Mouse (Mus musculus) midbrain, embryonic 14.5 days (tissue): ENCODE data around the gene App. TPM values are rescaled to one million over a fixed set of nuclear protein-coding genes. Genes with fewer than 3 reads are reported as not detected.

Experiments used
- ATAC-seq: fragments of 200-750 bp; cut with Nextera tagmentation; 2 replicates; pipeline ENCODE4 v1.8.0; 2017; ENCODE audit warnings: moderate number of reproducible peaks, moderate library complexity; ENCODE audit not compliant: low FRiP score, low TSS enrichment
- DNase-seq: peaks from one replicate; pipeline ENCODE4 v3.0.0-alpha.2; 2015
- H3K27ac ChIP-seq: fragments of 300-500 bp; sonication (generic); replicated peaks from 2 replicates; pipeline ENCODE4 v1.5.1; 2014; ENCODE audit warnings: mild to moderate bottlenecking, low read depth, low read length, moderate library complexity
- H3K27me3 ChIP-seq: fragments of 300-500 bp; sonication (generic); 2 replicates; pipeline ENCODE4 v1.6.1; 2014; ENCODE audit warnings: low read length, control low read depth, mixed read lengths; ENCODE audit not compliant: control insufficient read depth, insufficient read depth
- H3K36me3 ChIP-seq: fragments of 300-500 bp; sonication (generic); 2 replicates; pipeline ENCODE4 v1.6.1; 2014; ENCODE audit warnings: low read length, control low read depth; ENCODE audit not compliant: control insufficient read depth, insufficient read depth
- H3K4me1 ChIP-seq: fragments of 300-500 bp; sonication (generic); 2 replicates; pipeline ENCODE4 v1.6.1; 2014; ENCODE audit warnings: mild to moderate bottlenecking, antibody characterized with exemption, low read length, control low read depth; ENCODE audit not compliant: control insufficient read depth, insufficient read depth
- H3K4me2 ChIP-seq: fragments of 300-500 bp; sonication (generic); 2 replicates; pipeline ENCODE4 v1.6.1; 2014; ENCODE audit warnings: mild to moderate bottlenecking, low read length, moderate library complexity
- H3K4me3 ChIP-seq: fragments of 300-500 bp; sonication (generic); replicated peaks from 2 replicates; pipeline ENCODE4 v1.5.1; 2014; ENCODE audit warnings: low read depth, low read length
- H3K9ac ChIP-seq: fragments of 300-500 bp; sonication (generic); replicated peaks from 2 replicates; pipeline ENCODE4 v1.6.1; 2014; ENCODE audit warnings: mild to moderate bottlenecking, low read length, moderate library complexity
- H3K9me3 ChIP-seq: fragments of 300-500 bp; sonication (generic); 2 replicates; pipeline ENCODE4 v1.6.1; 2016; ENCODE audit warnings: low read length, control low read depth, mixed read lengths; ENCODE audit not compliant: control insufficient read depth
- WGBS: fragments of 180-500 bp; shearing (Covaris S2); extraction: QIAGEN DNeasy Blood & Tissue Kit; methylation state at CpG from one replicate; pipeline ENCODE4 v1.1.7; 2014; 5-methylcytosine and 5-hydroxymethylcytosine counted together
- polyA plus RNA-seq: library from polyadenylated mRNA; unstranded; fragments of >200 nt; fragmentation: Nextera tagmentation; extraction: Ambion mirVana; gene quantifications from 2 replicates; pipeline ENCODE4 v1.2.1, GENCODE M21; 2014

App gene
- polyA plus RNA-seq, 1 experiment from 2014 or later: 339 TPM

- H3K4me3 ChIP-seq: no peak overlapping the region
- H3K9ac ChIP-seq: no peak overlapping the region
- no peaks in the 10 kb centered on the region for H3K4me1 ChIP-seq
- H3K27me3 ChIP-seq: no peaks in the 10 kb centered on the region
- no peak overlapping the region for H3K4me2 ChIP-seq
- no peak overlapping the region for H3K27ac ChIP-seq
- peaks cover 72% of the 10 kb centered on the region for H3K36me3 ChIP-seq
- no peak for ATAC-seq
- no peak for DNase-seq
- no peaks in the 10 kb centered on the region for H3K9me3 ChIP-seq
- 91% methylated on average over 9 of the region's 9 CpGs for WGBS
Observed at GRCm38 (mm10) chr16:84963960-84964359, 209.6 kb downstream of the App start.

DNA sequence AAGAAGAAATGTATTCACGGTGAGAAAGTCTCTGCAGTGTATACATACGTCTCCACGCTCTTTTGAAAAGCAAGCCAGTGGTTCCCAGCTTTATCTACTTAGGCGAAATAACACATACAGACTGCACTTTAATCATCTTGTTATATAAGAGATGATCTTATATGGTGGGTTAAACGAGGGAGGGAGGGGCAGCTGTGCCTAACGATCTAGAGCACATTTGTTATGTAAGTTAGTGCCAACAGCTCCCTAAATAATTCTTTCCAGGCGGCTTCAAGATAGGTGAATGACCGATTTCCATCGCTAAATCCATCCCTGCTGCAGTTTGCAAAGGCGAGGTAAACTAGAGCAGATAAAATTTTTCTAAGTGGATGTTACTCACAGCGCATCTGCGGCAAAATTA is 210.0 kb downstream of the App start:
- H3K27ac ChIP-seq: no peak overlapping the region
- WGBS: 92% methylated on average over 12 of the region's 12 CpGs
- no peaks in the 10 kb centered on the region for H3K27me3 ChIP-seq
- no peaks in the 10 kb centered on the region for H3K9me3 ChIP-seq
- peaks cover 72% of the 10 kb centered on the region for H3K36me3 ChIP-seq
- no peak overlapping the region for H3K4me2 ChIP-seq
- H3K9ac ChIP-seq: no peak overlapping the region
- H3K4me3 ChIP-seq: no peak overlapping the region
- ATAC-seq (no peak), DNase-seq (no peak)
- no peaks in the 10 kb centered on the region for H3K4me1 ChIP-seq

- no peak for ATAC-seq
- Histone ChIP-seq H3K27ac (peak overlapping the region; percentile 3; the same call in 1 of the 2 replicates), H3K36me3 (peaks cover 42% of the 10 kb centered on the region)
Observed at GRCm38 (mm10) chr16:84957253-84957652, 216.3 kb downstream of the App start.

GRCm38 (mm10) chr16:84956690-84957089 is 216.9 kb downstream of the App start:
- WGBS: 88% methylated on average over 2 of the region's 2 CpGs
- Histone ChIP-seq H3K9ac (0 out of 2 replicates have a peak overlapping the region, but pooled peaks have one; percentile 9), H3K4me2 (no peak overlapping the region), H3K27me3 (no peaks in the 10 kb centered on the region), H3K9me3 (no peaks in the 10 kb centered on the region), H3K36me3 (peaks cover 42% of the 10 kb centered on the region), H3K4me3 (no peak overlapping the region), H3K4me1 (peaks cover 14% of the 10 kb centered on the region; the same call in 1 of the 2 replicates), H3K27ac (peak overlapping the region; percentile 3; the same call in 1 of the 2 replicates)
- ATAC-seq (no peak), DNase-seq (peak; percentile 24)

More at GRCm38 (mm10) chr16:84957253-84957652, 216.3 kb downstream of the App start:
- Histone ChIP-seq H3K9me3 (no peaks in the 10 kb centered on the region), H3K9ac (0 out of 2 replicates have a peak overlapping the region, but pooled peaks have one; percentile 9), H3K4me3 (no peak overlapping the region), H3K4me1 (peaks cover 14% of the 10 kb centered on the region; the same call in 1 of the 2 replicates), H3K4me2 (no peak overlapping the region), H3K27me3 (no peaks in the 10 kb centered on the region)
- 66% methylated on average over 6 of the region's 6 CpGs for WGBS
- no peak for DNase-seq

DNA sequence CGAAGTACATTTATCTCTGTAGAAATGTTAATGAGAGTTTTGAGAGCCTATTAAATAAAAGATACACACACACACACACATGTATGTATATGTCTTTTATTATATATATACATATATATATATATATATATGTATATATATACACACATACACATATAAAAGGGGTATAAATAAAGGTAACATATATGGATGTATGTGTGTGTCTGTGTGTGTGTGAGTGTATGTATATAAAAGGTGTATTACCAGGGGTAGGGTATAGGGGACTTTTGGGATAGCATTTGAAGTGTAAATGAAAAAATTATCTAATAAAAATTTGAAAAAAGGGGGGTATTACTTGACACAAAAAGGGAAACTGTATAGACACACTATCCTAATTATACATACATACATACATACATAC is 217.7 kb downstream of the App start:
- DNase-seq (no peak), ATAC-seq (peak; percentile 15; the same call in 1 of the 2 replicates)
- H3K27ac ChIP-seq: no peak overlapping the region
- H3K4me2 ChIP-seq: no peak overlapping the region
- no peak overlapping the region for H3K9ac ChIP-seq
- no peak overlapping the region for H3K4me3 ChIP-seq
- no peaks in the 10 kb centered on the region for H3K27me3 ChIP-seq
- peaks cover 34% of the 10 kb centered on the region for H3K36me3 ChIP-seq
- H3K9me3 ChIP-seq: no peaks in the 10 kb centered on the region
- 68% methylated on average over 1 of the region's 1 CpGs for WGBS
- H3K4me1 ChIP-seq: peaks cover 14% of the 10 kb centered on the region; the same call in 1 of the 2 replicates

DNA sequence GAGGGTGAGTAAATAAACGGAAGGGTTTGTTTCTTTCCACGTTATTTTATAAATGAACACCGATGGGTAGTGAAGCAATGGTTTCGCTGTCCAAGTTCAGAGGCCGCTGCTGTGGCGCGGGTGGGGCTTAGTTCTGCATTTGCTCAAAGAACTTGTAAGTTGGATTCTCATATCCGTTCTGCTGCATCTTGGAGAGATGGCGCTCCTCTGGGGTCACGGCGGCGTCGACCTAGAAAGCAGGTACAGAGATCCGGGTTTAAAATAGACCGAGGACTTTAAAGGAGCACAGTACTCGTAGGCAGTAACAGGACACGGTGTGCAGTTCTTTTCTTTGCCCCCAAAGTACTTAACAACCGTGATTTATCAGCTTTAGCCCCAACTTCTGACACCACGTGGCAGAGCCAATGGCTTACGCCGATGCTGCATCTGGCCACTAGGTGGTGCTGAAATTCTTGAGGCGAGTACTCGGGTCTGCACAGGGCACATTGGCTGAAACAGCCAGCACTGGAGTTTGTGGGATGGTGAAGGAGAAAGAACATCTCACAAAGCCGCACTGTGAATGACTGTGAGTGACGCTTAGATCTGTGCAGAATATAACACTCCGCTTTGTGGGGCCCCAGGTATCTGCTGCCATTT is 218.2 kb downstream of the App start:
- peaks cover 14% of the 10 kb centered on the region; the same call in 1 of the 2 replicates for H3K4me1 ChIP-seq
- no peak overlapping the region for H3K27ac ChIP-seq
- 30% methylated on average over 26 of the region's 26 CpGs for WGBS
- peaks cover 29% of the 10 kb centered on the region for H3K36me3 ChIP-seq
- no peak overlapping the region for H3K9ac ChIP-seq
- H3K4me3 ChIP-seq: no peak overlapping the region
- no peaks in the 10 kb centered on the region for H3K9me3 ChIP-seq
- H3K4me2 ChIP-seq: no peak overlapping the region; the same call in 1 of the 2 replicates
- peak; percentile 91 for ATAC-seq
- H3K27me3 ChIP-seq: no peaks in the 10 kb centered on the region
- peak; percentile 96 for DNase-seq

DNA sequence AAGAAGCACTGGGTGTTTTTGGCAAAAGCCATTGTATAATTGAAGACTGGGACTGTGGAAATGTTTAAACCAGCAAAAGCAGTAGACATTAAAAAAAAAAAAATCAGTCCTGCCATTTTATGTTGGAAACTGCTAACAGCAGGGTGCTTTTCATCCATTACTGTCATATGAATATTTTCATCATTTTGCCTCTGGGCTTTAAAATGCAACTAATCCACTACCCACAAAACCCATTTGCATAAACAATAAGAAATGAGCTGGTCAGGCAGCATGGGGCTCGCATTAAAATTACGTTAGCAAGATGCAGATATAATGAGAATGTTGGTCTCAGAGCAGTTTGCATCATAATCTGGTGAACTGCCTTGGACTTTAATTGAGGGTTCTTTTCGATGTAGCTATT is 242.5 kb downstream of the App start:
- Histone ChIP-seq H3K4me1 (no peaks in the 10 kb centered on the region), H3K4me3 (no peak overlapping the region), H3K27ac (0 out of 2 replicates have a peak overlapping the region, but pooled peaks have one; percentile 26), H3K9ac (no peak overlapping the region), H3K9me3 (no peaks in the 10 kb centered on the region), H3K4me2 (no peak overlapping the region), H3K27me3 (no peaks in the 10 kb centered on the region), H3K36me3 (no peaks in the 10 kb centered on the region)
- DNase-seq (peak; percentile 54), ATAC-seq (no peak)
- 37% methylated on average over 3 of the region's 3 CpGs for WGBS

- DNase-seq (no peak), ATAC-seq (no peak)
- Histone ChIP-seq H3K27me3 (no peaks in the 10 kb centered on the region), H3K4me3 (no peak overlapping the region), H3K4me2 (no peak overlapping the region), H3K4me1 (no peaks in the 10 kb centered on the region), H3K9me3 (no peaks in the 10 kb centered on the region), H3K9ac (no peak overlapping the region), H3K36me3 (no peaks in the 10 kb centered on the region), H3K27ac (no peak overlapping the region)
- 98% methylated on average over 1 of the region's 1 CpGs for WGBS
Observed at GRCm38 (mm10) chr16:84927827-84928226, 245.7 kb downstream of the App start.
